Mouse (Mus musculus): Measurements from ENCODE around the gene Cenpf. TPM values are rescaled to one million over a fixed set of nuclear protein-coding genes. Genes with fewer than 3 reads are reported as not detected.

Gene Cenpf
- total and polyA plus RNA-seq, 3 experiments: 16.5 to 28.2 (median 21.5) TPM

DNA sequence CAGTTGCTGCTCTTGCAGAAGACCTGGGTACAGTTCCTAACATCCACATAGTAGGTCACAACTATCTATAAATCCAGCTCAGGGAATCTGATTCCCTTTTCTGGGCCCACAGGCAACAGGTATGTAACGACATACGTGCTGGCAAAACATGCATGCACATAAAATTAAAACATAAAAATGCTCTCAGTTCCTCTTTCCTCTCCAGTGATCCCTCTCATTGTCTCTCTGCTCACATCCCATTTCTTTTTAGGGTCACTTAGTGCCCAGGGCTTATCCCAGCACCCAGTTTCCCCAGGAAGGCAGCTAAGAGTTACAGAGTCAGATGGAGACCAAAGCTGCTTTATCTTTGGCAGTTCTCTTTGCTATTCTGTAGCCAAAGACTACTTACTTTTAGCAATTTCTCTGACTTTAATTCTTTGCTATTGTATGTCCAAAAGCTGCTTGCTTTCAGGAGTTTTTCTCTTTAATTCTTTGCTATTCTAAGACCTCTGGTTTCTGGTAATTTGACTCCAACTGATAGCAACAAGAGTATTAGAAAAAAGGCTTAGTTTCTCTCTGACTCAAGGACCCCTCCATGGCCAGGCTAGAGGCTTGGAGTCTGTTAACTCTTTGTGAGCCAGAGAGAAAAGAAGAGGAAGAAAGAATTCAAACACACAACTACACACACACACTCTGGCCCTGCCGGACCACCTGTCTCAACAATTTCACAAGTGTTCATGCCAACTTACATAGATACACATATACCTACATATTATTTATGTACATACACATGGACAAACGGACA is 1.4 kb upstream of the Cenpf start:
- Histone ChIP-seq H3K9me3 (replicated peaks; ENCODE audit: low read length) (no peaks in the 10 kb centered on the region), H3K4me1 (ENCODE audit: control insufficient read depth in 1 of 2, insufficient read depth in 2 of 2) (peaks cover 0 to 22% of the 10 kb centered on the region in 2 experiments; a peak in 2 of 4 replicates), H3K9ac (ENCODE audit: insufficient read depth, low read depth) (no peak overlapping the region; the same call in 1 of the 2 replicates), H3K4me3 (replicated peaks in 1 of 3; ENCODE audit: low read depth in 2 of 3, low read length in 2 of 3, poor library complexity in 1 of 3) (peak overlapping the region in 2 of 3 experiments; percentile 63 to 76), H3K79me2 (replicated peaks; ENCODE audit: control insufficient read depth, extremely low read depth, insufficient read depth, poor library complexity, severe bottlenecking) (peaks cover 13% of the 10 kb centered on the region), H3K27me3 (replicated peaks) (peaks cover 10% of the 10 kb centered on the region), H3K36me3 (replicated peaks in 1 of 2; ENCODE audit: control insufficient read depth in 1 of 2, insufficient read depth in 1 of 2, low read length in 1 of 2) (peaks cover 3 to 16% of the 10 kb centered on the region in 2 experiments), H3K27ac (ENCODE audit: insufficient read depth, low read depth) (no peak overlapping the region), H3K4me2 (ENCODE audit: insufficient read depth, low read depth, poor library complexity, severe bottlenecking) (peak overlapping the region; percentile 96)
- TF ChIP-seq POLR2A (IDR thresholded peaks at IDR 0.05; ENCODE audit: low read depth, low read length) (no peak), IRF4 (IDR thresholded peaks at IDR 0.05; ENCODE audit: low read depth, low read length) (peak; percentile 55), USF1 (IDR thresholded peaks at IDR 0.05; ENCODE audit: low read depth, low read length) (no peak), RCOR1 (conservative IDR thresholded peaks at IDR 0.05; ENCODE audit: low read depth, low read length) (no peak), ZNF384 (IDR thresholded peaks at IDR 0.05; ENCODE audit: low read depth, low read length) (peak; percentile 20; the same call in 1 of the 2 replicates), EP300 (IDR thresholded peaks at IDR 0.05; ENCODE audit: low read length) (peak; percentile 40; the same call in 1 of the 2 replicates), JUND (conservative IDR thresholded peaks at IDR 0.05; ENCODE audit: low read depth, low read length) (no peak), RAD21 (IDR thresholded peaks at IDR 0.05; ENCODE audit: low read depth, low read length) (no peak), MAZ (IDR thresholded peaks at IDR 0.05; ENCODE audit: low read depth, low read length) (no peak), BHLHE40 (IDR thresholded peaks at IDR 0.05; ENCODE audit: low read depth, low read length) (0 out of 2 replicates have a peak, but pooled peaks have one; percentile 6), MEF2A (IDR thresholded peaks at IDR 0.05; ENCODE audit: borderline replicate concordance, low read depth, low read length) (no peak), MXI1 (IDR thresholded peaks at IDR 0.05; ENCODE audit: low read depth, low read length) (peak; percentile 9; the same call in 1 of the 2 replicates), ZMIZ1 (IDR thresholded peaks at IDR 0.05; ENCODE audit: low read depth, low read length) (no peak), SIN3A (IDR thresholded peaks at IDR 0.05; ENCODE audit: low read length) (0 out of 2 replicates have a peak, but pooled peaks have one; percentile 18), CHD1 (IDR thresholded peaks at IDR 0.05; ENCODE audit: low read depth, low read length) (no peak)
- in situ Hi-C loops (cut with MboI; ENCODE audit: low pct_ligation_motif_present, low pct_unique_long_range_greater_than_20kb, low sequenced_read_pairs) (no loop called here), dilution Hi-C loops (cut with MboI; ENCODE audit: extremely low pct_ligation_motif_present, extremely low pct_unique_long_range_greater_than_20kb, low sequenced_read_pairs) (no loop called here)
- DNase-seq (ENCODE audit: extremely low read depth): no peak

DNA sequence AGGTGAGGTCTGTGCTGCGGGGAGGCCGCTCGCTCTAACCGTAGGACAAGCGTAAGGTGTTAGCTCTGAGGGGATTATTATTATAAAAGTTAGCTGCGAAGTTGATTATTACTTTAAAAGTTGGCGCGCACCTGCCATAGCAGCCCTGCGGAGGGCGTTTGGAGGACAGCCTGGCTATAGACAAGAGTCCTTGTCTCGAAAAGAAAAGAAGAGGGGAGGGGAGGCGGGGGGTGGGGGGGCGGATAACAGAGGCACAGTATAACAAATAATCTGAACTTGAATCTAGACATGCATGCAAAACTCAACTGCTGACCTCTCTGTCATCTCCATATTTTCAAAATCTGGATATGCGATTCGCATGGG is 483 bp upstream of the Cenpf start:
- peaks cover 0 to 22% of the 10 kb centered on the region in 2 experiments; a peak in 2 of 4 replicates for H3K4me1 ChIP-seq (ENCODE audit: control insufficient read depth in 1 of 2, insufficient read depth in 2 of 2)
- peaks cover 13% of the 10 kb centered on the region for H3K79me2 ChIP-seq (replicated peaks; ENCODE audit: control insufficient read depth, extremely low read depth, insufficient read depth, poor library complexity, severe bottlenecking)
- H3K27ac ChIP-seq (ENCODE audit: insufficient read depth, low read depth): no peak overlapping the region
- H3K27me3 ChIP-seq (replicated peaks): peaks cover 10% of the 10 kb centered on the region
- H3K4me2 ChIP-seq (ENCODE audit: insufficient read depth, low read depth, poor library complexity, severe bottlenecking): peak overlapping the region; percentile 96
- H3K36me3 ChIP-seq (replicated peaks in 1 of 2; ENCODE audit: control insufficient read depth in 1 of 2, insufficient read depth in 1 of 2, low read length in 1 of 2): peaks cover 8 to 24% of the 10 kb centered on the region in 2 experiments
- no peak for DNase-seq (ENCODE audit: extremely low read depth)
- TF ChIP-seq ETS1 (conservative IDR thresholded peaks at IDR 0.05; ENCODE audit: low read depth, low read length): no peak
- no peak for TF ChIP-seq RAD21 (IDR thresholded peaks at IDR 0.05; ENCODE audit: low read depth, low read length)
- no peak for TF ChIP-seq MAFK (IDR thresholded peaks at IDR 0.05; ENCODE audit: insufficient replicate concordance, low read length)
- TF ChIP-seq MYC (IDR thresholded peaks at IDR 0.05; ENCODE audit: low read depth, low read length): no peak
- no peak for TF ChIP-seq BHLHE40 (IDR thresholded peaks at IDR 0.05; ENCODE audit: low read depth, low read length)
- TF ChIP-seq EP300 (IDR thresholded peaks at IDR 0.05; ENCODE audit: low read length): no peak
- no peak for TF ChIP-seq USF2 (conservative IDR thresholded peaks at IDR 0.05; ENCODE audit: low read depth, low read length)
- no peak for TF ChIP-seq CHD1 (IDR thresholded peaks at IDR 0.05; ENCODE audit: low read depth, low read length)
- no peak for TF ChIP-seq MAZ (IDR thresholded peaks at IDR 0.05; ENCODE audit: low read depth, low read length)
- no peak for TF ChIP-seq NRF1 (IDR thresholded peaks at IDR 0.05; ENCODE audit: low read depth, low read length)
- no peak for TF ChIP-seq ZKSCAN1 (IDR thresholded peaks at IDR 0.05; ENCODE audit: borderline replicate concordance, low read depth, low read length)
- TF ChIP-seq UBTF (IDR thresholded peaks at IDR 0.05; ENCODE audit: low read depth, low read length): no peak
- TF ChIP-seq TCF12 (IDR thresholded peaks at IDR 0.05; ENCODE audit: low read depth, low read length): no peak
- no peak for TF ChIP-seq ELF1 (IDR thresholded peaks at IDR 0.05; ENCODE audit: low read depth, low read length)
- TF ChIP-seq MEF2A (IDR thresholded peaks at IDR 0.05; ENCODE audit: borderline replicate concordance, low read depth, low read length): no peak
- TF ChIP-seq ZMIZ1 (IDR thresholded peaks at IDR 0.05; ENCODE audit: low read depth, low read length): no peak
- no peak for TF ChIP-seq CHD2 (IDR thresholded peaks at IDR 0.05; ENCODE audit: low read length)
- TF ChIP-seq HCFC1 (IDR thresholded peaks at IDR 0.05; ENCODE audit: low read depth, low read length): no peak
- TF ChIP-seq E2F4 (IDR thresholded peaks at IDR 0.05; ENCODE audit: insufficient replicate concordance, low read depth, low read length): no peak
- dilution Hi-C loops (cut with MboI; ENCODE audit: extremely low pct_ligation_motif_present, extremely low pct_unique_long_range_greater_than_20kb, low sequenced_read_pairs): no loop called here
- H3K9me3 ChIP-seq (replicated peaks; ENCODE audit: low read length): no peaks in the 10 kb centered on the region
- H3K9ac ChIP-seq (ENCODE audit: insufficient read depth, low read depth): peak overlapping the region; percentile 71
- H3K4me3 ChIP-seq (replicated peaks in 1 of 3; ENCODE audit: low read depth in 2 of 3, low read length in 2 of 3, poor library complexity in 1 of 3): peak overlapping the region; percentile 63 to 76 (median 65)
- in situ Hi-C loops (cut with MboI; ENCODE audit: low pct_ligation_motif_present, low pct_unique_long_range_greater_than_20kb, low sequenced_read_pairs): no loop called here

Data from CH12.LX (cell line).